Mouse (Mus musculus): ENCODE data around the gene Fibp.

- TF ChIP-seq CTCF (IDR thresholded peaks at IDR 0.05; ENCODE audit: low read depth) (no peak), EP300 (optimal IDR thresholded peaks at IDR 0.05) (no peak)
Observed at GRCm38 (mm10) chr19:5477668-5478300, 17.4 kb downstream of the Fibp start.

Data from stomach, postnatal 0 days (tissue).